Mouse (Mus musculus) spleen, adult 2 months (tissue): ENCODE data around the gene Hs3st5.

Experiments
- CTCF ChIP-seq: fragments of 200-500 bp; IDR thresholded peaks from 2 replicates; pipeline ENCODE4 v1.5.1; 2011; ENCODE audit warnings: mild to moderate bottlenecking, inconsistent platforms; ENCODE audit not compliant: insufficient read depth, insufficient read length, insufficient replicate concordance; ENCODE audit errors: extremely low read depth
- POLR2A ChIP-seq: fragments of 200-500 bp; IDR thresholded peaks from 2 replicates; pipeline ENCODE4 v1.6.1; 2011; ENCODE audit warnings: low read depth, low read length, inconsistent platforms

DNA sequence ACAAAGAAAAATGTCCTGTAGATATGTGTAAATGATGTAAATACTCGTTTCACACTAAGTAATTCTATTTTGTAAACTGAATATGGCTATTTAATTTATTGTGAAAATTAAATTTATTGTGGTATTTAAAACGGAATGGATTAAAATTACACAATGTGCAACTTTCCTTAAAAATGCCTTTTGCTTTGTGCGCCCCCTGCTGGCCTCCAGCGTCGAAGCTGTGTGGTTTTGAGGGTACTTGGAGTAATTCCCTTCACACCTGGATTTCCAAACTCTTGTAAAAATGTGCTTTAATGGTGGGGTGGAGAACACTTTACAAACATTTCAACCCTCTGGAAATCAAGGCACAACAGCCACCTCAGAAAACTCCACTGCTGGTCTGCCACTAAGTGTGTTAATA lies 327.6 kb downstream of the Hs3st5 start:
- TF ChIP-seq CTCF = no peak
- no peak for TF ChIP-seq POLR2A
